Mouse (Mus musculus) spleen, embryonic (tissue): ENCODE measurements around the gene Il7r.
"Not testable (repeated sequence)": the region's sequence is repeated elsewhere in the genome, so short reads cannot be mapped to it uniquely, and the experiment has no call there.

Experiments used
- CTCF ChIA-PET: fragments of 350-600 bp; sonication (Branson Sonifier 250); formaldehyde crosslinking; loops from one replicate; lab custom pipeline; 2022; lab: Charles Lee

Gene Il7r

DNA sequence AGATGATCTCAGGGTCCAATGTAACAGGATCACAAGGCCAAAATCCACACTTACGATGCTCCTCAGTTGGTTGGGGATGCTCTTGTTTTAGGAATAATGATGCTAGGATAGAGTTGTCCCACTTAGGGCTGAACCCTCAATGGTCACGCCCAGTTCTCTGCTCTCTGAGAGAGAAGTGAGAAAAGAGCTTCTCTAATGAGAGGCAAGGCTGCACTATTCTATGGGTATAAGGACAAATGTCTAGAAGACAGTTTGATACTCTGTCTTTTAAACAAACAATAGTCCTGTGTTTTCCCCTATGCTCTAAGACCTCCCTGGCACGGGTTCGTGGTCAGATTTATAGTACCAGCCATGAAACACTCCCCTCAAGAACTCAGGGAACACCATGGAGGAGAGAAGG lies at the start of gene Il7r:
Gene Il7r (minus strand): TSS at position 101 of the 400 bp plus-strand sequence.
- CTCF ChIA-PET: no interaction called here

DNA sequence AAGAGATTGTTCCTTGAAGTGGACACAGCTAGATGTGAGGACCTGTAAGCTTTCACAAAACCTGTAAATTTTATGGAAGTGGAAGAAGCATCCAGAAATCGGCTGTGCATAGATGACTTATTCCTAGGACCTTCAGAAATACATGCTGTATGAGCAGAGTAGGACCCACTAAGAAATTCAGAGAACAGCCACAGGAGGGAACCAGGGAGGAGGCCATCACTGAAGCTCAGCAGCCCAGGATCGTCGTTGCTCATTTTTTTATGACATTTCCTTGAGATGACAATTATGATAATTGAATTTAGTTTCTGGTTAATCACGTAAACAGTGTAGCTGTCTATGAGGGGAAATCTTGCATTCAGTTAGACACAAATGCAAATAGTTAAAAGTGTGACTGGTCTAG lies 47.3 kb upstream of the Il7r start:
- CTCF ChIA-PET: interaction anchor here (0.8 to 1.1 kb wide), 3 partner anchors 14 to 91 kb away, joined by 3 to 9 read pairs (median 3); no protein-coding TSS in a partner anchor

DNA sequence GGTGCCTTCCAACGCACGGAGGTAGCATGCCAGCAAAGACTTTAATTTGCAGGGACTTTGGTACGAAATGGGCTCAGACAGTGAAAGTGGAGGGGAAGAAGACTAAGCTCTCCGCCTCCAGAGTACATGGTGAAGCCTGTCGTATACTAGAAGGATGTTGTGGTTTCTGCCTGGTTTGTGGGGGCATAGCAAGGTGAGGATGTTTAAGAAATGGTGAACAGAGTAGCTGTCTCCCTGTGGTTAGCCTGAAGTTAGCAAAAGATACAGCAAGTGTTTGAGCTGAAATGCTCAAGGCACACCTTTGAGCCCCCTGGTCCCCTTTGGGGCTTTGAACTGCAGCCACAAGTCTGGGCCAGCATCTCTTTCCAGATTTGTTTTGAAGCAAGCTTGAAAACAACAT lies 44.8 kb upstream of the Il7r start:
- CTCF ChIA-PET: no interaction called here

DNA sequence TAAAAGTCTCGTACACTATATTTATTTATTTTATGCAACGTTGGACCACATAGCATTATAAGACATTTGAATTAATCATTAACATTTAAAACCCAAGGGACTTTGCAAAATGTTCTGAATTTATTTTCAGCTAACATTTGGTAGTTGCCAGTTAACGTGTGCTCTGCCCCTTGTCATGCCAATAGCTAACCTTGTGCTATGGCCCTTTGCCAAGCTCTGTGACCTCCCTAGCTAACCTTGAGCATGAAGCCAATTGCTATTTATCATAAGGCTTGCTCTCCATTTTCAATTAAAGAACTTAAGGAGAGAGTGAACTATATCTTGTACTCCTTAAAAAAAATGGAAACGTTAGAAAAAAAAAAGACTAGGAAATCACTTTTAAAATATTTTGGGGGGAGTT lies 43.4 kb upstream of the Il7r start:
- CTCF ChIA-PET: no interaction called here

DNA sequence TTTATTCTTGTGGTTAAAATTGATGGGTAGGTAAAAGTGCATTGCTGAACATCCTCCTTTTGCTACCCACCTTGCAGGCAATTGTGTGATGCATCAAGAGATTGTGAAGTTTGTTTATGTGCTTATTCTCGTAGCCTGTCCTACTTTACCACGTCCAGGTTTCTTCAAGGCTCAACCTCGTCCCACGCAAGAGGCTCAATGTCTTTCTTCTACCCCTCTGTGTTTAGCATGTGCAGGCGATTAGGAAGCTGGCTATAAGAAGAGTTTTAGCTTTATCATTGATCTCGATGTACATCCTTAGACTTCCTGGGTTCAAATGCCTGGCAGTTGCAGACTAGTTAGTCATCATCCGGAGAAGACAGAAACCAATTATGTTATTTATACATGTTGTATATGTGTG lies 42.7 kb upstream of the Il7r start:
- CTCF ChIA-PET: no interaction called here

DNA sequence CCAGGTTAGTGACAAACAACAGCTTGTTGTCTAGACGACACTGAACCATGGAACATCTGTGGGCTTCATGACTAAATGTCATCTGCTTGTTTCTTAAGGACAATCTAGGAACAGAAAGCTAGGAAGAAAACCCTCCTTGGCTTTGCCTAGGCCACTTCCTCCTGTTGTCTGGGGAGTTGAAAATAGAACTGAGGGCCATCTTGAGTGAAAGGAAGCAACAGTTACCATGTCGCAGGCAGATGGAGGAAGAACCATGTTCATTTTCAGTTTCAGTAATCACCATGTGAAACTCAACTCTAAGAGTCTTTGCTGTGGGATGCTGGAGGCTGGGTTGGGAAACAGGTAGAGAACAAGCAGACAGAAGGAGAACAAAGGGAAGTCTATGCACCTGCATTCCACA lies 41.9 kb upstream of the Il7r start:
- CTCF ChIA-PET: interaction anchor here (0.6 kb wide), 1 partner anchor 288 kb away, joined by 5 read pairs; no protein-coding TSS in a partner anchor

DNA sequence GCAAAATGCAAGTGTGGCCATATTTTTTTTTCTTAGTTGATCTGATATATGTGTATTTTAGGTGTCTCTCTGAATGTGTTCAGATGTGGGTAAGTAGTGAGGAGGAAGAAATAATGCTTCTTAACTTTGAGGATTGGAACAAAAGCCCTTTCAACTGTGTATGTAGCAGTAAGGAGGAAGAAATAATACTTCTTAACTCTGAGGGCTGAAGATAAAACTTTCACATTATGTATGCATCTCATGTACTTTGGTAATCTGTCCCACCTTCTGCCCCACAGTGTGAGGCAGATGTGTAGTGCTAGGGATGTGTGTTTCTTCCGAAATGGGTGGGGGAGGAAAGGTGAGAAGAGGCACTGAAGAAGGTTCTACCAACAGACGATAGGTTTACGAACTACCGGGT lies 37.3 kb upstream of the Il7r start:
- CTCF ChIA-PET: no interaction called here

DNA sequence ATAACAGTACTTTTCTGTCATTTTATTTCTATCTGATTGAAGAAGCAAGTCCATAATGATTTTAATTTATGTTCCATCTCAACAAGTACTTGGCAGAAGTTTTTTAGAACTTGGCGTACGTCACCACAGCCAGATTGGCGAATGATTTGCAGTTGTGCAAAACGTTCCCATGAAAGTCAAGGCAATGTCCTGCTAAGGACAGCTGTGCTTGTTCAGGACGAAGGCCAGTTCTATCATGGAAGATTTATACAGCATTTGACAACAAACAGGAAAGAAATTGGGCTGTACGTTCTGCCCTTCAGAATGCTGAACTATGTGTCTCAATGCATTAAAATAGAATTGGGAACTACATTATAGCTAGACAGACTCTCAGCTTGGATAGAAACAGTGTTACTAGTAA lies 35.4 kb upstream of the Il7r start:
- CTCF ChIA-PET: no interaction called here

DNA sequence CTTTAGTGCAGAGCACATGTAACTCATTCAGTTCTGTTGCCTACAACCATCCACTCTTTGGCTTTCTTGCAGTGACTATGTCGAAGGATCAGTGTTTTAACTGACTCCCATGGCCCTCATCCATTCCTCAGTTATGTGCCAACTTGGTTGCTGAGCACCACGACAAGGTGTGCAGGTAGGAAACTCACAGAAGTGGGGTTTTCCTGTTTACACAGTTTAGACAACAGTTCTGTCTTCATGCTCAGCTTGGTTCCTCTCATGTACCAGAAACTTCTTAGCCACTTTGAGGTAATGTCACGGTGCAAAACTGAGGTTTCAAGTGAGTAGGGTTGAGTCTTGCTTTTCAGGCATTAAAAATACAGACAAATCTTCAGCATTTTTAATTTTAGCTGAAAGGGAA lies 34.2 kb upstream of the Il7r start:
- CTCF ChIA-PET: no interaction called here

DNA sequence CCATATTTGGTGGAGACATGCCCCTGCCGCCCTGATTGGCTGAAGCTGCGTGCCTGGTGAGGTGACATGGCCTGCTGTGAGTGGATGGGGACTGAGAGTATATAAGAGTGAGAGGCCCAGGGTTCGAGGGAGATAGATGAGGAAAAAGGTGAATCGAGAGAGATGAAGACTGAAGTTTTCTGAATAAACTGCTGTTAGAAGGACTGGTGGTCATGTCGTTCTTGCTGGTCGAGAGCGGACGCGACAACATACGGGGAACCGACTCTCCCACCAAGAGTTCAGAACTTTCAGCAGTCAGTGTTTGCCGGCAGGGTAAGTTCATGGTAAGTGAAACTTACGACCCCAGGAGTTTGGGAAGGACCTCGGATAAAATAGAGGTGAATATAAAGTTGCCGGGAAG lies 27.3 kb upstream of the Il7r start:
- CTCF ChIA-PET: not testable (repeated sequence)

DNA sequence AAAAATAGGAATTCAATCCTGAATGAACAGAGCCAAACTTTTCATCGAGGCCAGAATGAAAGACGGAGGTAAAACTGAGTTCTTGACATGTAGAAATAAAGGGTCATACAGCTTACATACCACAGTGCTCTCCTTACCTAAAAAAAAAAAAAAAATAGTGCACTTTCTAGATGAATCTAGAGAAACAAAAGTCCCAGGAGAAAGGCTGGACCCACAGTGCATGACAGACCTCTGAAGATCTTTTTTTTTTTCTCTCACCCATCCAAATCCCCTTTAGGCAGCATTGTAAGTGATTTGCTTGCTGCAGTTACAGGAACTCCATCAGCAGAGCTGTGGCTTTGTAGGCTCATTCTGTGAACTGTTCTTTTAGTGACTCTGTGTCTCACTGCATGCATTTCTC lies 19.0 kb upstream of the Il7r start:
- CTCF ChIA-PET: interaction anchor here (0.7 kb wide), 1 partner anchor 1139 kb away, joined by 3 read pairs; no protein-coding TSS in a partner anchor

DNA sequence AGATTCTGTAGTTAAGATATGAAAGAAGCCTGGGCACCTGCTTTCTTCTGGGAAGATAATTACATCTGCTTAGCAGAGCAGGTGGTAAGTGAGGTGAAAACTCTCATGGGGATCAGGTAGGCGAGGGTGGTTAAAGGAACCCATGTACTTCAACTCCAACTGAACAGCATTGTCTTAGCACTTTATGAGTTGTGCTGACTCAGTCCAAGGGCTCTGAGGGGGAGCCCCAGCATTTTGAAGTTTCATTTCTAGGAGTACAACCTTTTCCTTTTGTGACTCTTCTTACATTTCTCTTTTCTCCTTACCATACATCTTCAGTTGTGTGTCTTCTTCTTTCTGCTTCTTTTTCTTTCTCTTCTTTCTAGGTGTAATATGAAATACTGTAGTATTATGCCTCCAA lies 5.2 kb upstream of the Il7r start:
- CTCF ChIA-PET: no interaction called here

DNA sequence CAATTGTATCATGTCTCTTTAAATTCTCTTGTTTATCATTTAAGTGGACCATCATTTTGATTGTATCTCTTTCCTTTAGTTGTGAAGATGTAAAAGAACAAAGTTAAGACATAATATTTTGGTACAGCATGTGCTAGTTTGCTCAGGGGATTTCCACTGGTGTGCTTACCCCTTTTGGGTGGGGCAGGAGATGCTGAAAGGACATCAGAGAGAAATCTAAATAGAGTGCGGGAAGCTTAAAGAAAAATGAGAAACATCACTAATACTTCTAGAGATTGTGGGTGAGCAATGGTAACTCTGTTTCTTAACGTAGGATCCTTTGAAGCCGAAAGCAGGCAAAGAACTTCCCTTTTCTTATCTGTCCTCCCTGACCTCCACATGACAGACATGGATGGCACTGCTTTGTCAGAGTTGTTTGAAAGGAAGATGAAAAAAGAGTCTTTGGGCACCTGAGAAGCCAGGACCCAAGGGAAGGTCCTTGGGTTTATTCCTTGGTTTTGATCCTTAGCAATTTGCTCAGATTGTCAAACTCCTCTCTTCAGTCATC lies 3.5 kb upstream of the Il7r start:
- CTCF ChIA-PET: interaction anchor here (0.9 kb wide), 1 partner anchor 15 kb away, joined by 3 read pairs; no protein-coding TSS in a partner anchor

DNA sequence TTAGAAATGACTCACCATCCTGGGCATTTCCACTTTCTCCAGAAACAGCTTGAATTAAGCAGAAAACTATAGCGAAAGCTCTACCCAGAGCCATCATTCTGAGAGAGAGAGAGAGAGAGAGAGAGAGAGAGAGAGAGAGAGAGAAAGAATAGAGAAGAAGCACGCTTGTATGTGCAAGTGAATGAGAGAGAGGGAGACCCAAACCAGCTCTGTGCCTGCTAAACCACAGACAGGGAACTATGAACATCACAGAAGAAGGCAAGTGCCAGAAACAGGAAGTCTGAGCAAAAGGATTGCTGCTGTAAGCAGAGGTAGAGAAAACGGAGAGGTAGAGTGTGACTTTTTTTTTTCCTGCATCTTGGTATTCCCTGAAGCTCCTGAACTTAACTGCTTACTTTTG lies 330 bp downstream of the Il7r start:
- CTCF ChIA-PET: no interaction called here

DNA sequence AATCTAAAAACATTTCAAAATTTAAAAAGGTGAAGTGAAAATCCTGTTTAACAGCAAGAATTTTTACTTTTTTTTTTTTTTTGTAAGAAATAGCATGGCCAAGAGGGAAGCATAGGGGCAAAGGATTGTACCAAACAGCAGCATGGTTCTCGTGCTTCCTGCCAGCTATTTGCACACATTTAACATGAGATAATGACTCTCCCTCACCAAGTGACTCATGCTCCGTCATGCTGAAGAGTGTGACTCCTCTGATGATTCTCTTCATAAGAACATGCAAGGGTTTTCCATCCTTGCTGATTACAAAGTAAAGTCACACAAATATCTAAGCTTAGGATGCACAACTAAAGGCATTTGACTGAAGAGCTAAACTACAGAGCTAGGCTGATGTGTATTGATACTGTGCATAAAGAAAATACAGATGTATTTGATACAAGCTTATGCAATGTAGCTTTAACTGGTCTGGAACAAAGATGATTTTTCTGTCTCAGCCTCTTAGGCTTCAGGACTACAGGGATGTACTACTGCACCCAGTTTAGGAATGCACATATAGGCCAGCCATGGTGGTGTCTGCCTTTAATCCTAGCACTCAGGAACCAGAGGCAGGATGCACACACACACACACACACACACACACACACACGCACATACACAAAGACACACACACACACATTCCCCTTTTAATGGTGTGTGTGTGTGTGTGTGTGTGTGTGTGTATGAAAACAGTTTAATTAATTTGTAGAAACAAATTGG lies 1.6 kb downstream of the Il7r start:
- CTCF ChIA-PET: interaction anchor here (0.5 to 0.7 kb wide), 2 partner anchors 25 to 661 kb away, joined by 7 read pairs; no protein-coding TSS in a partner anchor

DNA sequence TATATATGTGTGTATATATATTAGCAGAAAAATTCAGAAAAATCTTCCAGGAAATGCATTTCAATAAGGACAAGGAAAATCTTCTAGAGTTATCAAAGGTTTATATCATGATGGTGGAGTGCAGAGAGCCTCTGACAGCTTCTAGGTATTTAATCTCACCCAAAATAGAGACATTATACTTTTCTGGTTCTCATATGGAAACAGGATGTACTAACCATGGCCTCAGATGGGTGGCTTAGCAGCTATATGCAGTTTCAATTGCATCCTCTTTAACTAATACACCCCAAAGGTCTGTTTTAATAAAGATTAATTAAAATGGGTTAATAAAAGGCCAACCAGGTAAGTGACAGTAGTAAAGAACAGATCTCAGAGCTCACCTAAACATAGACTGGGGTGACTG lies 3.6 kb downstream of the Il7r start:
- CTCF ChIA-PET: no interaction called here

DNA sequence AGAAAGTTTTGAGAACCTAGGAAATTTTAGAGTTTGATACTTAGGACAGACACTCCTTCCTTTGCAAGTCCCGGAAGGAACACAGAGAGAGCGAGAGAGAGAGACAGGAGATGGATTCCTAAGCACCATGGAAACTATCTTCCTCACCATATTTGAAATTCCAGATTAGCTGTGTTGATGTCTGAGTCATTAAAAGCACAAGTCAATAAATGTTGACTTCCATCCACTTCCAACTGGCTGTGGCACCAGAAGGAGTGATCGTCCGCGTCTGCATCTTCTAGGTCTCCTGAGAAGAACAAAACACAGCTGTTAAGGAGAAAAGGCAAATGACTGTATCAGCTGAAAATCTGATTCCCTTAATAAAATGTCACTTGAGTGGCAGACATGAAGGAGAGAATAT lies 5.1 kb downstream of the Il7r start:
- CTCF ChIA-PET: no interaction called here

DNA sequence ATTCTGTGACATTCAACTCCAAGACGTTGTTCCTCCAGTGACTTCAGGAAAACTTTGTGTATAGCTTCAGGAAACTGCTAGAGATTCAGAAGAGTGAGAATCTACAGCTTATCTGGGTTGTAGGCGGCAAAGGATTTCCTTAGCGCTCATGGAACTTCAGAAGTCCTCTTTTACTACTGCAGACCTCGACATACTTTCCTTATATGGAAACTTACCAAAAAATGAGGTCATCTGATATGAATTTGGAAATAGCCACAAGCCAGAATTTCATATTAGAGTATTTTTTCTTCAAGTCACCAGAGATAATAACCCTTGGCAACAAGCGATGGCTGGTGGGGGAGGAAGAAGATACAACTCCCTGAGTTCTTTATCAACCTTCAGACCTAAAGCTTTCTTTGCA lies 6.0 kb downstream of the Il7r start:
- CTCF ChIA-PET: no interaction called here

DNA sequence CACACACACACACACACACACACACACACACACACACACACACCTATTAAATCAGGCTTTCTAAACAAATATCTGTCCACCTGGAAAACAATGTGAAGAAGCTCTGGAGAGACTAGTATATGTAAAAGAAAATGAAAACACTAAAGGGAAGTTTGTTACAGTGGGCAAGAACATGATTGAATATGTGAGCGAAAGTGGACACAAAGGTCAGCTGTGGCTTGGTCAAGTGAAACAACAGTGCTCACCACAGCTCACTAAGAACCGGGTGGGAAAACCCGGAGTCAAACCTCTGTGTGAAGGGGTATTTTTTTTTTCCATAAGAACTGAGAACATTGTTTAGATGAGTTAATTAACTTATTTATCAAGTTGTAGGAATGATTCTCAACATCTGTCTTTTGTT lies 6.9 kb downstream of the Il7r start:
- CTCF ChIA-PET: no interaction called here

DNA sequence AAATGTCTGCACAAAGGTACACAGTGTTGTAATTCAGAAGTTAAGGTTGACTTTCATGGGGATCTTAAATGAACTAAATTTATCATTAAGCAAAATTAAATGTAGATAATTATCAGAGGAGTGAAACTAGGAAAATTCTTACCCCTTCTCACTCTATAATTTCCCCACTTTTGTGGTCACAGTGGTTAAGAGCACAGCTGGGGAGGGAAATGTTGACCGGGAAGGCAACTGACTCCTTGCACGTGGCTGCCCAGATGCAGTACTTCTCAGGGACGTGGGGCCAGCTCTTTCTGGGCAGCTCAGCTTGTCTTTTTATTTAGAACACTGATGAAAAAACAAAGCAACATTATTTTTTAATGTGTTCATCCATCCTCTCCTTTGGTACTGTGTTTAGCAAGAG lies 37.9 kb downstream of the Il7r start:
- CTCF ChIA-PET: no interaction called here

DNA sequence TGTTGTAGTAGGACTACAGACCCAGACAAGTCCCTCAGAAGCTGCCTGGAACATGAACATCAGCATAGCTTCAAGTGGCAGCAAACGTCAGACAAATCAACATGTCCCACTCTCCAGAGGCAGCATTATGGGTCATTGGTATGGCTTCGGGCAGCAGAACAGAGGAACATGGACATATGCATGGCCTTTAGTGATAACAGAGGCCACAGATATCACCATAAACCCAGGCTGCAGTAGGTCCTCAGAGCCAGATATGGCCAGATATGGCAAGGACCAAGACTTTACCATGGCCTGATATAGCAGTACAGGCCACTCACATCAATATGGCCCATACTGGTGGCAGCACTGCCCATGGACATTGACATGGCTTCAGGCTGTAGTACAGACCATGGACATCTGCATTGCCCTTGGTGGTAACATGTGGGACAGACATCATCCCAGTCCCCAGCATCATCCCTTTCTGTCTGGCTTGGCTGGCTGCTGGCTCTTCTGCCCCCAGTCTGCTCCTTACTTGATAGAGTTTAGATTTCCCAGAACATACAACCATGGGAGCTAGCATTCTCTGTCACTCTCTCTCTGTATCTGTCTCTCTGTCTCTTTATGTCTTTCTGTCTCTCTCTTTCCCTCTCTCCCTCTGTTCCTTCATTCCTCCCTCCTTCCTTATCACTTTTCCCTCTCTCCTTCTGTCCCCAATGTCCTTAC lies 40.4 kb downstream of the Il7r start:
- CTCF ChIA-PET: no interaction called here

DNA sequence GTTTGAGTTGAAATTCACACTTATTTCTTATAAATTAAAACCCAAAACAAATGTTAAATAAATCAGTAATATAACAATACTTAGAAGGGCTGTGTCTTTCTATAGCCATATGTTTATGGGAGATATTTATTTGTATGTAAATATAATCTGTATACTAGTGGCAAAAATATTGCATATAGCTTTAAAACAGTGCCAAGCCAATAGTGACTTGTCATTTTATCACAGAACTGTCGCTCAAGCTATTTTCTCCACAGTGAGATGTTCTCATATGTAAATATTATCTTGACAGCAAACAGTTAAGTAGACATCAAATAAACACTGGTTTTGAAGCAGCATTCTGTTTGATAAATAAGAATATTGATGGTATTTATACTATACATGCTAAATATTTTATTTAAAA lies 56.8 kb downstream of the Il7r start:
- CTCF ChIA-PET: no interaction called here

DNA sequence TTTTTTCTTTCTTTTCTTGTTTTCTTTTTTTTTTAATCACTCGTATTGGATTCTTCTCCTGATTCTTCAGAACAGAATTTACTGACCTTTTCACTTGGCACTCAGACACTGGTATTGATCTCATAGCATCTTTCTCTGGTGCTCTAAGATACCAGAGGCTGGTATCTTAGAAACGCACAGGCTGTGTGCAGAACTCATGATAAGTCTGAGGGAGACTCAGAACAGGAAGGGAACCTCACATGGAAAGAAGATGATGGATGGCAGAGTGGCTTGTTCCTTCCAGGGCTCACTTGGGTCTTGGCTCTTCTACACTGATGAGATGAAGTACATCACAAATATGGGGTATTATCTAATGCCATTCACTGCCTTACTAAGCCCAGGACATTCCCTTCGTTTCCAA lies 57.4 kb downstream of the Il7r start:
- CTCF ChIA-PET: interaction anchor here (0.7 kb wide), 1 partner anchor 630 kb away, joined by 3 read pairs; no protein-coding TSS in a partner anchor
